Mouse (Mus musculus) midbrain, embryonic 16.5 days (tissue): Measurements from ENCODE around the gene Grik1. TPM values are rescaled to one million over a fixed set of nuclear protein-coding genes. Genes with fewer than 3 reads are reported as not detected.

Source experiments
- ATAC-seq: fragments of 200-750 bp; cut with Nextera tagmentation; 2 replicates; pipeline ENCODE4 v1.8.0; 2017; ENCODE audit warnings: moderate TSS enrichment
- H3K27ac ChIP-seq: fragments of 300-500 bp; sonication (generic); 2 replicates; pipeline ENCODE4 v1.5.1; 2014; ENCODE audit warnings: mild to moderate bottlenecking, low read length, mixed read lengths
- H3K27me3 ChIP-seq: fragments of 300-500 bp; sonication (generic); 2 replicates; pipeline ENCODE4 v1.6.1; 2014; ENCODE audit warnings: low read depth, low read length, mixed read lengths; ENCODE audit not compliant: control insufficient read depth, insufficient read depth
- H3K36me3 ChIP-seq: fragments of 300-500 bp; sonication (generic); 2 replicates; pipeline ENCODE4 v1.6.1; 2014; ENCODE audit warnings: mild to moderate bottlenecking, low read length, moderate library complexity, mixed read lengths; ENCODE audit not compliant: control insufficient read depth, insufficient read depth
- H3K4me1 ChIP-seq: fragments of 300-500 bp; sonication (generic); 2 replicates; pipeline ENCODE4 v1.6.1; 2014; ENCODE audit warnings: mild to moderate bottlenecking, low read length, mixed read lengths; ENCODE audit not compliant: control insufficient read depth, insufficient read depth
- H3K4me2 ChIP-seq: fragments of 300-500 bp; sonication (generic); 2 replicates; pipeline ENCODE4 v1.6.1; 2014; ENCODE audit warnings: mild to moderate bottlenecking, low read length, mixed read lengths
- H3K4me3 ChIP-seq: fragments of 300-500 bp; sonication (generic); 2 replicates; pipeline ENCODE4 v1.5.1; 2014; ENCODE audit warnings: low read depth, mild to moderate bottlenecking, low read length, moderate library complexity, mixed read lengths
- H3K9ac ChIP-seq: fragments of 300-500 bp; sonication (generic); 2 replicates; pipeline ENCODE4 v1.6.1; 2014; ENCODE audit warnings: low read depth, low read length, mixed read lengths
- H3K9me3 ChIP-seq: fragments of 300-500 bp; sonication (generic); replicated peaks from 2 replicates; pipeline ENCODE4 v1.6.1; 2014; ENCODE audit warnings: mild to moderate bottlenecking, low read length, mixed read lengths; ENCODE audit not compliant: control insufficient read depth, poor library complexity, severe bottlenecking
- WGBS: fragments of 180-500 bp; shearing (Covaris S2); extraction: QIAGEN DNeasy Blood & Tissue Kit; methylation state at CpG from one replicate; pipeline ENCODE4 v1.1.7; 2014; 5-methylcytosine and 5-hydroxymethylcytosine counted together
- polyA plus RNA-seq: library from polyadenylated mRNA; unstranded; fragments of >200 nt; fragmentation: Nextera tagmentation; extraction: Ambion mirVana; gene quantifications from 2 replicates; pipeline ENCODE4 v1.2.1, GENCODE M21; 2015

The Grik1 gene
- 32.9 and 37.0 TPM in 2 replicates for polyA plus RNA-seq

- H3K4me2 ChIP-seq: peak within 1 kb of the TSS; percentile 96
- H3K27me3 ChIP-seq: no peaks in the 10 kb centered on the region; the same call in 1 of the 2 replicates
- peak within 1 kb of the TSS; percentile 78 for H3K27ac ChIP-seq
- H3K9ac ChIP-seq: peak within 1 kb of the TSS; percentile 66
- no peaks in the 10 kb centered on the region for H3K9me3 ChIP-seq
- 1% methylated on average over 26 of the region's 27 CpGs for WGBS
- H3K36me3 ChIP-seq: no peaks in the 10 kb centered on the region
- H3K4me3 ChIP-seq: peak within 1 kb of the TSS; percentile 72
- peak; percentile 91 for ATAC-seq
- H3K4me1 ChIP-seq: peaks cover 3% of the 10 kb centered on the region
Observed at GRCm38 (mm10) chr16:88290132-88290772, at the start of gene Grik1. Gene Grik1, minus strand, starts transcription at chr16:88290265.

- Histone ChIP-seq H3K4me3 (no peak overlapping the region), H3K36me3 (no peaks in the 10 kb centered on the region), H3K4me1 (peaks cover 3% of the 10 kb centered on the region), H3K4me2 (no peak overlapping the region), H3K27me3 (no peaks in the 10 kb centered on the region; the same call in 1 of the 2 replicates), H3K27ac (no peak overlapping the region), H3K9me3 (no peaks in the 10 kb centered on the region), H3K9ac (no peak overlapping the region)
- WGBS: 55% methylated on average over 3 of the region's 3 CpGs
- no peak for ATAC-seq
Observed at GRCm38 (mm10) chr16:88294209-88294608, 4.1 kb upstream of the Grik1 start.

GRCm38 (mm10) chr16:88289421-88290081 lies 514 bp downstream of the Grik1 start:
- peak; percentile 86 for ATAC-seq
- Histone ChIP-seq H3K9ac (peak overlapping the region; percentile 66), H3K36me3 (no peaks in the 10 kb centered on the region), H3K4me2 (peak overlapping the region; percentile 96), H3K27me3 (no peaks in the 10 kb centered on the region; the same call in 1 of the 2 replicates), H3K4me1 (peaks cover 3% of the 10 kb centered on the region), H3K4me3 (peak overlapping the region; percentile 72), H3K27ac (peak overlapping the region; percentile 78), H3K9me3 (no peaks in the 10 kb centered on the region)
- WGBS: under 1% methylated on average over 40 of the region's 40 CpGs

- Histone ChIP-seq H3K9me3 (no peaks in the 10 kb centered on the region), H3K4me1 (peaks cover 3% of the 10 kb centered on the region; the same call in 1 of the 2 replicates), H3K36me3 (no peaks in the 10 kb centered on the region), H3K27me3 (no peaks in the 10 kb centered on the region), H3K4me2 (no peak overlapping the region), H3K4me3 (no peak overlapping the region), H3K9ac (no peak overlapping the region), H3K27ac (no peak overlapping the region)
- 55% methylated on average over 4 of the region's 4 CpGs for WGBS
- no peak for ATAC-seq
Observed at GRCm38 (mm10) chr16:88258407-88258806, 31.7 kb downstream of the Grik1 start.

- Histone ChIP-seq H3K36me3 (no peaks in the 10 kb centered on the region), H3K4me3 (no peak overlapping the region), H3K27me3 (no peaks in the 10 kb centered on the region), H3K9me3 (no peaks in the 10 kb centered on the region), H3K4me2 (no peak overlapping the region), H3K4me1 (peaks cover 3% of the 10 kb centered on the region; the same call in 1 of the 2 replicates), H3K9ac (no peak overlapping the region), H3K27ac (no peak overlapping the region)
- no peak for ATAC-seq
- WGBS: 41% methylated on average over 5 of the region's 5 CpGs
Observed at GRCm38 (mm10) chr16:88257072-88257471, 33.0 kb downstream of the Grik1 start.

GRCm38 (mm10) chr16:88256101-88256500 lies 34.0 kb downstream of the Grik1 start:
- Histone ChIP-seq H3K9me3 (no peaks in the 10 kb centered on the region), H3K4me2 (no peak overlapping the region), H3K9ac (no peak overlapping the region), H3K27me3 (no peaks in the 10 kb centered on the region), H3K4me3 (no peak overlapping the region), H3K27ac (no peak overlapping the region), H3K36me3 (no peaks in the 10 kb centered on the region), H3K4me1 (peaks cover 3% of the 10 kb centered on the region; the same call in 1 of the 2 replicates)
- ATAC-seq: no peak
- 85% methylated on average over 3 of the region's 3 CpGs for WGBS

GRCm38 (mm10) chr16:88252676-88253075 lies 37.4 kb downstream of the Grik1 start:
- Histone ChIP-seq H3K27me3 (no peaks in the 10 kb centered on the region), H3K36me3 (no peaks in the 10 kb centered on the region), H3K4me1 (peaks cover 7% of the 10 kb centered on the region; the same call in 1 of the 2 replicates), H3K4me2 (no peak overlapping the region), H3K27ac (no peak overlapping the region), H3K4me3 (no peak overlapping the region), H3K9me3 (no peaks in the 10 kb centered on the region), H3K9ac (no peak overlapping the region)
- ATAC-seq: no peak
- whole genome bisulfite sequencing: 80% methylated on average over 2 of the region's 2 CpGs

- Histone ChIP-seq H3K4me2 (no peak overlapping the region), H3K4me3 (no peak overlapping the region), H3K36me3 (no peaks in the 10 kb centered on the region), H3K9ac (no peak overlapping the region), H3K9me3 (no peaks in the 10 kb centered on the region), H3K27ac (no peak overlapping the region), H3K27me3 (no peaks in the 10 kb centered on the region), H3K4me1 (peaks cover 7% of the 10 kb centered on the region; the same call in 1 of the 2 replicates)
- 46% methylated on average over 5 of the region's 5 CpGs for WGBS
- no peak for ATAC-seq
Observed at GRCm38 (mm10) chr16:88251049-88251448, 39.0 kb downstream of the Grik1 start.

- no peaks in the 10 kb centered on the region for H3K36me3 ChIP-seq
- H3K27ac ChIP-seq: no peak overlapping the region
- no peaks in the 10 kb centered on the region for H3K27me3 ChIP-seq
- no peak overlapping the region for H3K4me3 ChIP-seq
- WGBS: 14% methylated on average over 3 of the region's 3 CpGs
- H3K4me1 ChIP-seq: peaks cover 7% of the 10 kb centered on the region; the same call in 1 of the 2 replicates
- H3K9me3 ChIP-seq: no peaks in the 10 kb centered on the region
- H3K4me2 ChIP-seq: no peak overlapping the region
- no peak overlapping the region for H3K9ac ChIP-seq
- no peak for ATAC-seq
Observed at GRCm38 (mm10) chr16:88249825-88250224, 40.2 kb downstream of the Grik1 start.
